Mouse (Mus musculus) heart, postnatal 0 days (tissue): ENCODE results near the gene Rhox4c. TPM values are rescaled to one million over a fixed set of nuclear protein-coding genes. Genes with fewer than 3 reads are reported as not detected.
"Not testable (repeated sequence)": the region's sequence is repeated elsewhere in the genome, so short reads cannot be mapped to it uniquely, and the experiment has no call there.

Experiments
- ATAC-seq: fragments of 200-750 bp; cut with Nextera tagmentation; 2 replicates; pipeline ENCODE4 v1.8.0; 2017; ENCODE audit warnings: low read depth, moderate number of reproducible peaks, moderate library complexity; ENCODE audit not compliant: insufficient read depth
- DNase-seq: peaks from one replicate; pipeline ENCODE4 v3.0.0-alpha.2; 2016; ENCODE audit warnings: low spot score
- H3K27ac ChIP-seq: fragments of 300-500 bp; sonication (generic); 2 replicates; pipeline ENCODE4 v1.5.1; 2014; ENCODE audit warnings: low read depth, mild to moderate bottlenecking
- H3K27me3 ChIP-seq: fragments of 300-500 bp; sonication (generic); 2 replicates; pipeline ENCODE4 v1.6.1; 2014; ENCODE audit warnings: low read length, mixed read lengths; ENCODE audit not compliant: control insufficient read depth, insufficient read depth
- H3K36me3 ChIP-seq: fragments of 300-500 bp; sonication (generic); replicated peaks from 2 replicates; pipeline ENCODE4 v1.6.1; 2014; ENCODE audit warnings: low read length, mixed read lengths; ENCODE audit not compliant: control insufficient read depth, insufficient read depth
- H3K4me1 ChIP-seq: fragments of 300-500 bp; sonication (generic); 2 replicates; pipeline ENCODE4 v1.6.1; 2014; ENCODE audit warnings: antibody characterized with exemption; ENCODE audit not compliant: control insufficient read depth, insufficient read depth
- H3K4me2 ChIP-seq: fragments of 300-500 bp; sonication (generic); 2 replicates; pipeline ENCODE4 v1.6.1; 2014; ENCODE audit warnings: low read depth, mild to moderate bottlenecking, low read length, moderate library complexity
- H3K4me3 ChIP-seq: fragments of 300-500 bp; sonication (generic); 2 replicates; pipeline ENCODE4 v1.5.1; 2014; ENCODE audit warnings: low read depth, low read length
- H3K9ac ChIP-seq: fragments of 300-500 bp; sonication (generic); replicated peaks from 2 replicates; pipeline ENCODE4 v1.6.1; 2014; ENCODE audit warnings: low read depth, low read length, mixed read lengths
- H3K9me3 ChIP-seq: fragments of 300-500 bp; sonication (generic); replicated peaks from 2 replicates; pipeline ENCODE4 v1.6.1; 2016; ENCODE audit warnings: low read length; ENCODE audit not compliant: control insufficient read depth
- WGBS: fragments of 180-500 bp; shearing (Covaris S2); extraction: QIAGEN DNeasy Blood & Tissue Kit; methylation state at CpG from one replicate; pipeline ENCODE4 v1.1.7; 2014; 5-methylcytosine and 5-hydroxymethylcytosine counted together
- polyA plus RNA-seq: library from polyadenylated mRNA; unstranded; fragments of >200 nt; fragmentation: Nextera tagmentation; extraction: Ambion mirVana; gene quantifications from 2 replicates; pipeline ENCODE4 v1.2.1, GENCODE M21; 2015
- total RNA-seq: library from RNA; depleted of rRNA; stranded (reverse); fragments of >200 nt; gene quantifications from 2 replicates; pipeline ENCODE4 v1.2.3, GENCODE M21; 2014; ENCODE audit warnings: low replicate concordance; rRNA removed

The Rhox4c gene
- not detected in 2 replicates for total RNA-seq
- polyA plus RNA-seq: not detected in 2 replicates

GRCm38 (mm10) chrX:37480037-37480436 lies at the start of gene Rhox4c:
Rhox4c (plus strand) TSS chrX:37480337.
- H3K27me3 ChIP-seq, H3K9ac ChIP-seq, DNase-seq, H3K36me3 ChIP-seq, H3K4me2 ChIP-seq, H3K4me1 ChIP-seq, ATAC-seq, H3K27ac ChIP-seq, H3K9me3 ChIP-seq, H3K4me3 ChIP-seq: not testable (repeated sequence)
- WGBS: 90% methylated on average over 14 of the region's 14 CpGs

- not testable (repeated sequence) for H3K27me3 ChIP-seq, DNase-seq, H3K36me3 ChIP-seq, H3K27ac ChIP-seq, ATAC-seq, H3K9ac ChIP-seq, H3K4me1 ChIP-seq, H3K9me3 ChIP-seq, H3K4me3 ChIP-seq, H3K4me2 ChIP-seq
- 85% methylated on average over 14 of the region's 15 CpGs for WGBS
Measured at GRCm38 (mm10) chrX:37432194-37432593, 47.9 kb upstream of the Rhox4c start, which contains the start of gene Rhox4b. Rhox4b (plus strand) TSS chrX:37432494.

DNA sequence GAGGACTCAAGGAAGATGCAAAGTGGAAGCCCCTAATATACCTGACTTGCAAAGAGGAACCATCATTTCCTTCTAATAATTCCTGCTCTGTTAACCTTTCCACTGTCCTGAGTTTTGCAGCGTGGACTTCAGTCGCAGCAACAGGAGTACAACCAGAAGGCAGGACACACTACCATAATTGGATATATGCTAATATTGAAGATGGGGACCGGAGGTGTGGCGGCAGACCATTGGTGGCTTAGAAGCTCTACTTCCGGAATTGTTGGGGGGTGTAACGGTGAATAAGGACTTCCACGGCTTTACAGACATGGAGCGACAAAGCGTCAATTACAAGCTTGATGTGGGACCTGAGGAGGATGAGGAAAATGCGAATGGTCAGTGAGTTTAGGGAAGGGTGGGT lies 26.8 kb upstream of the Rhox4c start, which contains the start of gene Rhox2c:
Rhox2c (plus strand) TSS at position 301 of the 400 bp plus-strand sequence.
- H3K4me2 ChIP-seq, H3K9me3 ChIP-seq, H3K27me3 ChIP-seq, DNase-seq, H3K36me3 ChIP-seq, H3K9ac ChIP-seq, ATAC-seq, H3K4me1 ChIP-seq, H3K4me3 ChIP-seq, H3K27ac ChIP-seq: not testable (repeated sequence)
- 95% methylated on average over 6 of the region's 10 CpGs for WGBS

DNA sequence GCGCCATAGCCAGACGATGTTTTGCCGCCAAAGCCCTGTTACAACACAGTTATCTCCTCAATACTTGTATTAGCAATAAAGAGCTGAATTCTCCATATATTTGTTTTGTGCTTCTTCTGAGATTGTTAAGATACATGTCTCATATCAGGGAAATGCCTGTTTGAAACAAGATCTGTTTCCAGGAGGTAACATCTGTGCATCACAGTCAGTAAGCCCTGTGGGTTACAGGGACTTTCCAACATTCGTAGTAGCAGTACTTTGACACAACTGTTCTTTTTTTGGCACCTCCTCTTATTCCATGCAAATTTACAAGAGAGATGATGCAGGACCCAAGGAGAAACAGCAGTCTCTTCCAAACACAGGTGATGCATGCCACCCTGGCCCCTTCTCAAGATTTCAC lies 21.9 kb upstream of the Rhox4c start, which contains the start of gene Rhox3c:
Rhox3c (plus strand) TSS at position 301 of the 400 bp plus-strand sequence.
- not testable (repeated sequence) for H3K4me3 ChIP-seq, DNase-seq, H3K27me3 ChIP-seq, H3K4me2 ChIP-seq, H3K4me1 ChIP-seq, ATAC-seq, H3K9ac ChIP-seq, H3K9me3 ChIP-seq, H3K36me3 ChIP-seq, H3K27ac ChIP-seq
- WGBS: 79% methylated on average over 3 of the region's 4 CpGs

- not testable (repeated sequence) for H3K9ac ChIP-seq, H3K27ac ChIP-seq, H3K9me3 ChIP-seq, H3K27me3 ChIP-seq, DNase-seq, ATAC-seq, H3K4me3 ChIP-seq, H3K4me2 ChIP-seq, H3K36me3 ChIP-seq, H3K4me1 ChIP-seq
- 86% methylated on average over 15 of the region's 18 CpGs for WGBS
Measured at GRCm38 (mm10) chrX:37514059-37514458, 33.9 kb downstream of the Rhox4c start, which contains the start of gene Rhox4d. Rhox4d (plus strand) TSS chrX:37514359.

GRCm38 (mm10) chrX:37530152-37530551 lies 50.0 kb downstream of the Rhox4c start, which contains the start of gene Rhox2e:
Rhox2e (plus strand) TSS chrX:37530452.
- not testable (repeated sequence) for H3K4me2 ChIP-seq, H3K36me3 ChIP-seq, H3K27ac ChIP-seq, ATAC-seq, DNase-seq, H3K4me1 ChIP-seq, H3K9me3 ChIP-seq, H3K9ac ChIP-seq, H3K4me3 ChIP-seq, H3K27me3 ChIP-seq
- 90% methylated on average over 2 of the region's 8 CpGs for WGBS

Other genes with a start within 250 kb of the Rhox4c start
- not detected in 2 replicates for gene Rhox2a, start 235.4 kb upstream of the Rhox4c start, total RNA-seq
- gene Rhox2a, start 235.4 kb upstream of the Rhox4c start, polyA plus RNA-seq: not detected in 2 replicates
- gene Rhox3a, start 230.4 kb upstream of the Rhox4c start, total RNA-seq: not detected in 2 replicates
- gene Rhox3a, start 230.4 kb upstream of the Rhox4c start, polyA plus RNA-seq: not detected in 2 replicates
- not detected in 2 replicates for gene Rhox4a, start 215.0 kb upstream of the Rhox4c start, total RNA-seq
- not detected in 2 replicates for gene Rhox4a, start 215.0 kb upstream of the Rhox4c start, polyA plus RNA-seq
- gene Rhox3a2, start 100.3 kb upstream of the Rhox4c start, total RNA-seq: not detected in 2 replicates
- not detected in 2 replicates for gene Rhox3a2, start 100.3 kb upstream of the Rhox4c start, polyA plus RNA-seq
- gene Rhox4a2, start 89.5 kb upstream of the Rhox4c start, total RNA-seq: not detected in 2 replicates
- 0.22 TPM in 2 replicates for gene Rhox4a2, start 89.5 kb upstream of the Rhox4c start, polyA plus RNA-seq
- gene Rhox2b, start 68.3 kb upstream of the Rhox4c start, total RNA-seq: not detected in 2 replicates
- not detected in 2 replicates for gene Rhox2b, start 68.3 kb upstream of the Rhox4c start, polyA plus RNA-seq
- not detected in 2 replicates for gene Rhox4b, start 47.8 kb upstream of the Rhox4c start, total RNA-seq
- gene Rhox4b, start 47.8 kb upstream of the Rhox4c start, polyA plus RNA-seq: not detected in 2 replicates
- not detected in 2 replicates for gene Rhox2c, start 26.7 kb upstream of the Rhox4c start, total RNA-seq
- gene Rhox2c, start 26.7 kb upstream of the Rhox4c start, polyA plus RNA-seq: not detected in 2 replicates
- gene Rhox3c, start 21.8 kb upstream of the Rhox4c start, total RNA-seq: not detected in 2 replicates
- 0.11 TPM in 1 of 2 replicates, not detected in the other for gene Rhox3c, start 21.8 kb upstream of the Rhox4c start, polyA plus RNA-seq
- gene Rhox2d, start 13.1 kb downstream of the Rhox4c start, total RNA-seq: not detected in 2 replicates
- not detected in 2 replicates for gene Rhox2d, start 13.1 kb downstream of the Rhox4c start, polyA plus RNA-seq
- not detected in 2 replicates for gene Rhox4d, start 34.0 kb downstream of the Rhox4c start, total RNA-seq
- not detected in 2 replicates for gene Rhox4d, start 34.0 kb downstream of the Rhox4c start, polyA plus RNA-seq
- not detected in 2 replicates for gene Rhox2e, start 50.1 kb downstream of the Rhox4c start, total RNA-seq
- gene Rhox2e, start 50.1 kb downstream of the Rhox4c start, polyA plus RNA-seq: not detected in 2 replicates
- gene Rhox3e, start 61.7 kb downstream of the Rhox4c start, total RNA-seq: not detected in 2 replicates
- gene Rhox3e, start 61.7 kb downstream of the Rhox4c start, polyA plus RNA-seq: not detected in 2 replicates
- not detected in 2 replicates for gene Rhox4e, start 77.1 kb downstream of the Rhox4c start, total RNA-seq
- gene Rhox4e, start 77.1 kb downstream of the Rhox4c start, polyA plus RNA-seq: not detected in 2 replicates
- gene Rhox2f, start 91.1 kb downstream of the Rhox4c start, total RNA-seq: not detected in 2 replicates
- gene Rhox2f, start 91.1 kb downstream of the Rhox4c start, polyA plus RNA-seq: not detected in 2 replicates
- gene Rhox3f, start 100.7 kb downstream of the Rhox4c start, total RNA-seq: not detected in 2 replicates
- not detected in 2 replicates for gene Rhox3f, start 100.7 kb downstream of the Rhox4c start, polyA plus RNA-seq
- not detected in 2 replicates for gene Rhox4f, start 127.4 kb downstream of the Rhox4c start, total RNA-seq
- not detected in 2 replicates for gene Rhox4f, start 127.4 kb downstream of the Rhox4c start, polyA plus RNA-seq
- gene Rhox3g, start 148.3 kb downstream of the Rhox4c start, total RNA-seq: not detected in 2 replicates
- gene Rhox3g, start 148.3 kb downstream of the Rhox4c start, polyA plus RNA-seq: not detected in 2 replicates
- not detected in 2 replicates for gene Rhox2g, start 163.1 kb downstream of the Rhox4c start, total RNA-seq
- not detected in 2 replicates for gene Rhox2g, start 163.1 kb downstream of the Rhox4c start, polyA plus RNA-seq
- not detected in 2 replicates for gene Rhox4g, start 171.0 kb downstream of the Rhox4c start, total RNA-seq
- gene Rhox4g, start 171.0 kb downstream of the Rhox4c start, polyA plus RNA-seq: not detected in 2 replicates
- not detected in 2 replicates for gene Rhox3h, start 188.4 kb downstream of the Rhox4c start, total RNA-seq
- gene Rhox3h, start 188.4 kb downstream of the Rhox4c start, polyA plus RNA-seq: not detected in 2 replicates
- not detected in 2 replicates for gene Rhox2h, start 192.9 kb downstream of the Rhox4c start, total RNA-seq
- not detected in 2 replicates for gene Rhox2h, start 192.9 kb downstream of the Rhox4c start, polyA plus RNA-seq